Mouse (Mus musculus) bone marrow, adult 2 months (tissue): ENCODE measurements at regions not wholly inside any gene's neighbourhood (a gene's known extent, or its start where the extent isn't known, plus 50 kb on each side); places are given as distances from the start of the nearest gene placed in this dataset.

Experiments
- CTCF ChIP-seq: fragments of 200-500 bp; IDR thresholded peaks from 2 replicates; pipeline ENCODE4 v1.5.1; 2011; ENCODE audit warnings: low read length, control low read depth; ENCODE audit not compliant: control insufficient read depth, insufficient read depth
- POLR2A ChIP-seq: fragments of 200-500 bp; IDR thresholded peaks from 2 replicates; pipeline ENCODE4 v1.6.1; 2011; ENCODE audit warnings: low read depth, mild to moderate bottlenecking, control low read depth, low read length, borderline replicate concordance; ENCODE audit not compliant: control insufficient read depth

DNA sequence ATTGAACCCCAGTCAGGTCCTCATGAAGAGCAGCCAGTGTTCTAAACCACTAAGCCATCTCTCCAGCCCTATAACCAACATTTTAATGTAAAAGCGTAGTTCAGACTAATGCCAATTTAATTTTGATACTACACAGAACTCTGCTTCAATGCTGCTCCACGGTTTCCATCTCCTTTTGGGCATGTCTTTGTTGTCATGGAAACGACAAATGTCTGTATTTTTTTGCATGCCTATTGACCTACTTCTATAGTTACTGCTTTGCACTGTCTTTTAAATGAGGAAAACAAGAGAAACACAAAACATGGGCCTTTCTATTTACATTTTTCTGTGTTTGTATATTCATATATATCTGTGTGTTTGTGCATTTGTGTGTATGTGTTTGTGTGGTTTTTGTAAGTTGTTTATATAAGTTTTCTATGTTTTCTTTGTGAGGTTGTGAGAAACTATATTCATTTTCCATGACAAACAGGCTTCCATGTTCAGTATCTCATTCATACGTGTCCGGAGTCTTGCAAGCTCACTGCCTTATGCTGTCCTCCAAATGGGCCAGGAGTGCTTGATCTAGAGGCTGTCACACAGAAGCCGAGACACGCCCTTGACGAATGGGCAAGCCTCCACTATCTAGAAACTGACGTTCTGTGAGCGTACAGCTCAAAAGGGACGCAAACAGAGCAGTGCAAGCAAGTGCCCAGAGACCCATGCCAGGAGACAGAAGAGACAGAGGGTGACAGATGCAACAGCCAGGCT, 65.5 kb upstream of the Zfp637 start:
- TF ChIP-seq CTCF (no peak), POLR2A (no peak)
